Mouse (Mus musculus) lung, postnatal 0 days (tissue): ENCODE data around the gene Rasal1. TPM values are rescaled to one million over a fixed set of nuclear protein-coding genes. Genes with fewer than 3 reads are reported as not detected.

ENCODE experiments used
- ATAC-seq: fragments of 200-750 bp; cut with Nextera tagmentation; 2 replicates; pipeline ENCODE4 v1.8.0; 2017; ENCODE audit warnings: moderate library complexity
- DNase-seq: peaks from one replicate; pipeline ENCODE4 v3.0.0-alpha.2; 2016; ENCODE audit warnings: low spot score
- H3K27ac ChIP-seq: fragments of 300-500 bp; sonication (generic); 2 replicates; pipeline ENCODE4 v1.5.1; 2014; ENCODE audit warnings: antibody characterized with exemption, mild to moderate bottlenecking, low read length, mixed read lengths
- H3K27me3 ChIP-seq: fragments of 300-500 bp; sonication (generic); replicated peaks from 2 replicates; pipeline ENCODE4 v1.6.1; 2014; ENCODE audit warnings: low read length, mixed read lengths; ENCODE audit not compliant: insufficient read depth
- H3K36me3 ChIP-seq: fragments of 300-500 bp; sonication (generic); 2 replicates; pipeline ENCODE4 v1.6.1; 2014; ENCODE audit warnings: low read length, mixed read lengths; ENCODE audit not compliant: insufficient read depth
- H3K4me1 ChIP-seq: fragments of 300-500 bp; sonication (generic); 2 replicates; pipeline ENCODE4 v1.6.1; 2014; ENCODE audit warnings: antibody characterized with exemption, low read depth, low read length, mixed read lengths; ENCODE audit not compliant: insufficient read depth
- H3K4me2 ChIP-seq: fragments of 300-500 bp; sonication (generic); replicated peaks from 2 replicates; pipeline ENCODE4 v1.6.1; 2014; ENCODE audit warnings: low read depth, mild to moderate bottlenecking, low read length, moderate library complexity, mixed read lengths
- H3K4me3 ChIP-seq: fragments of 300-500 bp; sonication (generic); 2 replicates; pipeline ENCODE4 v1.5.1; 2014; ENCODE audit warnings: low read depth, low read length
- H3K9ac ChIP-seq: fragments of 300-500 bp; sonication (generic); replicated peaks from 2 replicates; pipeline ENCODE4 v1.6.1; 2014; ENCODE audit warnings: low read depth, mild to moderate bottlenecking
- H3K9me3 ChIP-seq: fragments of 300-500 bp; sonication (generic); 2 replicates; pipeline ENCODE4 v1.6.1; 2016; ENCODE audit warnings: low read length, mixed read lengths
- CTCF ChIP-seq: IDR thresholded peaks from 2 replicates; pipeline ENCODE4 v1.5.1; 2016; ENCODE audit warnings: antibody characterized with exemption, mild to moderate bottlenecking
- EP300 ChIP-seq: IDR thresholded peaks from 2 replicates; pipeline ENCODE4 v1.6.1; 2016; ENCODE audit warnings: antibody characterized with exemption, mild to moderate bottlenecking, control low read depth
- WGBS: fragments of 180-500 bp; shearing (Covaris S2); extraction: QIAGEN DNeasy Blood & Tissue Kit; methylation state at CpG from one replicate; pipeline ENCODE4 v1.1.7; 2014; 5-methylcytosine and 5-hydroxymethylcytosine counted together
- polyA plus RNA-seq: library from polyadenylated mRNA; unstranded; fragments of >200 nt; fragmentation: Nextera tagmentation; extraction: Ambion mirVana; gene quantifications from 2 replicates; pipeline ENCODE4 v1.2.1, GENCODE M21; 2015

The Rasal1 gene
- polyA plus RNA-seq, 1 experiment from 2014 or later: not detected

GRCm38 (mm10) chr5:120706541-120706940 is 57.9 kb downstream of the Rasal1 start:
- Histone ChIP-seq H3K4me2 (no peak overlapping the region), H3K27ac (no peak overlapping the region), H3K27me3 (peaks cover 17% of the 10 kb centered on the region), H3K4me3 (no peak overlapping the region), H3K9me3 (no peaks in the 10 kb centered on the region), H3K36me3 (no peaks in the 10 kb centered on the region), H3K4me1 (no peaks in the 10 kb centered on the region), H3K9ac (no peak overlapping the region)
- 2% methylated on average over 13 of the region's 16 CpGs for WGBS
- DNase-seq (no peak), ATAC-seq (no peak)
- no peak for TF ChIP-seq CTCF
- TF ChIP-seq EP300: no peak

GRCm38 (mm10) chr5:120706976-120707375 is 58.4 kb downstream of the Rasal1 start:
- Histone ChIP-seq H3K4me1 (no peaks in the 10 kb centered on the region), H3K4me3 (no peak overlapping the region), H3K9me3 (no peaks in the 10 kb centered on the region), H3K27me3 (peaks cover 21% of the 10 kb centered on the region), H3K36me3 (no peaks in the 10 kb centered on the region), H3K9ac (no peak overlapping the region), H3K4me2 (no peak overlapping the region), H3K27ac (no peak overlapping the region)
- no peak for ATAC-seq
- 44% methylated on average over 13 of the region's 13 CpGs for WGBS
- TF ChIP-seq CTCF: no peak
- no peak for DNase-seq

DNA sequence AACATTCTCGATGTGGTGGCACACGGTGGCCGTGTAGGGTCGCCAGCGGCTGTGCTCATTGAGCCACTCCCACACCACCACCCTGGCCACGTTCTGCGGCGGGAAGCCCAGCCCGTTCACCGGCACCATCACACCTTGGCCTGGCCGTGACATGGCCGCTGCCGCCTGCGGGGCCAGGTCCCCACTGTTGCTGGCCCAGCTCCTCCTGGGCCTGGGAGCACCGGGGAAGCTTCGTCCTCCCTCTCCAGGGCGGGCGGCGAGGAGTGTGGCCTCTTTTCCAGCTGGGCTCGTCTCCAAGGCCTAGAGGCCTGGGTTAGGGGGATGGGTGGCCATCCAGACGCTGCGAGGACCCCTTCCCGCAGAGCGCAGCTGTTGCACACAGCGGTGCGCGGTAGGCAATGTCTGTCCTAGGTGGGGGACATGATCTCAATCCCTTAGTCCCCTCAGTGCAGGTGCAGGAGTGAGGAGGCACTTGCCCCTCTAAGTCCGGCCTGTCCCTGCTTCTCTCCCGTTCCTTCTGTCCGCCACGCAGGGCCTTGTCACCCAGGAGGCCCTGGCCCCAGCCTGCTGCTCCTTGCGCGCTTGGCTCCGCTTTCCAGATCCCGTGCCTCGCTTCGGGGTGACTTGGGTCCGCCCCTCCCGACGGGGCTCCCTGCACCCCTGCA is 61.7 kb downstream of the Rasal1 start:
- WGBS: 3% methylated on average over 31 of the region's 40 CpGs
- Histone ChIP-seq H3K36me3 (no peaks in the 10 kb centered on the region), H3K9me3 (no peaks in the 10 kb centered on the region), H3K4me1 (no peaks in the 10 kb centered on the region), H3K9ac (no peak overlapping the region), H3K27ac (no peak overlapping the region), H3K27me3 (peaks cover 30% of the 10 kb centered on the region), H3K4me3 (peak overlapping the region; percentile 8; the same call in 1 of the 2 replicates), H3K4me2 (peak overlapping the region; percentile 45)
- no peak for DNase-seq
- no peak; the same call in 1 of the 2 replicates for ATAC-seq
- TF ChIP-seq EP300: no peak
- TF ChIP-seq CTCF: no peak

GRCm38 (mm10) chr5:120710826-120711248 is 62.2 kb downstream of the Rasal1 start:
- no peak overlapping the region for H3K9ac ChIP-seq
- H3K27ac ChIP-seq: no peak overlapping the region
- ATAC-seq (no peak), DNase-seq (no peak)
- peak overlapping the region; percentile 8; the same call in 1 of the 2 replicates for H3K4me3 ChIP-seq
- peaks cover 30% of the 10 kb centered on the region for H3K27me3 ChIP-seq
- no peaks in the 10 kb centered on the region for H3K36me3 ChIP-seq
- TF ChIP-seq EP300: no peak
- no peak for TF ChIP-seq CTCF
- 2% methylated on average over 20 of the region's 34 CpGs for WGBS
- H3K4me2 ChIP-seq: peak overlapping the region; percentile 45
- H3K4me1 ChIP-seq: no peaks in the 10 kb centered on the region
- H3K9me3 ChIP-seq: no peaks in the 10 kb centered on the region

DNA sequence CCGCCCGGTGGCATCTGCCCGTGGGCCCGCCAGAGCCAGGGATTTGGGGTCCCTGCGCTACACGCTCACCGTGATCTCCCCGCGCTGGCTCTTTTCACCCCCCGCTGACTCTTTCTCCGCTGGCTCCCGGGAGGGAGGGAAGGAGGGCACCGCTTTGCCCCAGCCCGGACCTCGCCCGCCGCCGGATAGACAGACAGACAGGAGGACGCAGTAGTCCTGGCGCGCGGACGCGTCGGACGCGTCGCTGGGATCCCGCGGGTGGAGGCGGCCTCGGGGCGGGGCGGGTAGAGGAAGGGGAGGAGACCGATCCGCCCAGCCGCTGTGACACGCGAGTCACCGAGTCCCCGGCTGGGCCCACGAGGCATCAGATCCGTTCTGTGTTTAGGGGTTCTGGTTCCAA is 62.8 kb downstream of the Rasal1 start:
- TF ChIP-seq CTCF: no peak
- no peak for TF ChIP-seq EP300
- no peaks in the 10 kb centered on the region for H3K4me1 ChIP-seq
- no peaks in the 10 kb centered on the region for H3K36me3 ChIP-seq
- peaks cover 30% of the 10 kb centered on the region for H3K27me3 ChIP-seq
- H3K9ac ChIP-seq: no peak overlapping the region
- H3K9me3 ChIP-seq: no peaks in the 10 kb centered on the region
- peak overlapping the region; percentile 25; the same call in 1 of the 2 replicates for H3K4me3 ChIP-seq
- DNase-seq: peak; percentile 16
- no peak overlapping the region for H3K27ac ChIP-seq
- peak overlapping the region; percentile 45 for H3K4me2 ChIP-seq
- WGBS: under 1% methylated on average over 32 of the region's 43 CpGs
- no peak for ATAC-seq

GRCm38 (mm10) chr5:120711827-120712226 is 63.2 kb downstream of the Rasal1 start, which contains the start of gene Dtx1:
TSS of gene Dtx1 (minus strand) at chr5:120711927.
- Histone ChIP-seq H3K36me3 (no peaks in the 10 kb centered on the region), H3K4me2 (peak within 1 kb of the TSS; percentile 45), H3K9me3 (no peaks in the 10 kb centered on the region), H3K4me3 (peak within 1 kb of the TSS; percentile 25; the same call in 1 of the 2 replicates), H3K9ac (no peak within 1 kb of the TSS), H3K4me1 (no peaks in the 10 kb centered on the region), H3K27ac (no peak within 1 kb of the TSS), H3K27me3 (peaks cover 30% of the 10 kb centered on the region)
- ATAC-seq: no peak
- TF ChIP-seq CTCF (no peak), EP300 (no peak)
- no peak for DNase-seq
- 44% methylated on average over 3 of the region's 3 CpGs for WGBS
